Mouse (Mus musculus): ENCODE results near the gene Tle6. TPM values are rescaled to one million over a fixed set of nuclear protein-coding genes. Genes with fewer than 3 reads are reported as not detected.

Tle6 gene
- total RNA-seq, 1 experiment, result 22.0 TPM

DNA sequence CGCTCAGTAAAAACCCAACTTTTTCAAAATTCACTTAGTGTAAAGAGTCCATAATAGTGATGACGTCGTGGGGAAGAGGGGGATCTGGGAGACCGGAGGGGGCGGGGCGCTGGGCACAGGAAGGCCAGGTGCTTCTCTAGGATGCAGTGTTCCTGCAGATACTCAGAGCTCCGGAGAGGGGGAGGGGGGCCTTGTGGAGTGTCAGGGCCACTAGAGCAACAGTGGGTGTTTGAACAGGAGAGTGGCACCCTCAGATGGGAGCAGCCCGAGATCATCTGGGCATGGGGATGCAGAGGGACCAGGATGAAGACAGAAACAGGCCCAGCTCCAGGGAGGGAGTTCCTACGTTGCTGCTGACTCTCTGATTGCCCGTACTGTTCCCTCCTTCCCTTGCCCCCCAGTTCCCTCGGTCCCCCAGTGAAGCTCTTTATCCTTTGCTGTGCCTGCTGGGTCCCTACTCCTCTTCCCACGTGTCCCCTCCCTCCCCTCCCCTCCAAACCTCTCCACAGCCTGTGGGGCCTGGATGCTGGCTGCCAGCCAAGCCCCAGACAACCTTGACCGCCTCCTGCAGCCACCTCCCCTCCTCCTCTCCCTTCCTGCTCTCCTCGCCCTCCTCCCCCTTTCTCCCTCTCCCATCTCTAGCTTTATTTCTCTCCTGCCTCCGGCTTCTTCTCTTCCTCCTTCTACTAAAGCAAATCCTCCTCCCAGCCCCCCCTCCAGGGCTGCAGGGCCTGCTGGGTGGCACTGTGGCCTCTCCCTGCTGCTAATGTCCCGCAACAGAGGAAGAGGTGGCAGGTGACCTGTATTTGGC lies 32.3 kb downstream of the Tle6 start:
- H3K36me3 ChIP-seq (ENCODE audit: control insufficient read depth, insufficient read depth, low read length, poor library complexity, severe bottlenecking), result peaks cover 6% of the 10 kb centered on the region
- TF ChIP-seq ZC3H11A (IDR thresholded peaks at IDR 0.05; ENCODE audit: borderline replicate concordance, low read depth, low read length), result no peak
- no peak for TF ChIP-seq MAFK (IDR thresholded peaks at IDR 0.05; ENCODE audit: insufficient read depth, low read depth, low read length)
- TF ChIP-seq HCFC1 (IDR thresholded peaks at IDR 0.05; ENCODE audit: borderline replicate concordance, insufficient read depth, low read length), result no peak
- no peak for TF ChIP-seq CHD2 (IDR thresholded peaks at IDR 0.05; ENCODE audit: low read depth, low read length)
- no peak for TF ChIP-seq ZNF384 (IDR thresholded peaks at IDR 0.05; ENCODE audit: low read depth, low read length)
- peaks cover 3 to 32% of the 10 kb centered on the region in 2 experiments; a peak in 2 of 4 replicates for H3K4me1 ChIP-seq (ENCODE audit: control insufficient read depth in 2 of 2, insufficient read depth in 2 of 2, low read length in 2 of 2, poor library complexity in 1 of 2)

DNA sequence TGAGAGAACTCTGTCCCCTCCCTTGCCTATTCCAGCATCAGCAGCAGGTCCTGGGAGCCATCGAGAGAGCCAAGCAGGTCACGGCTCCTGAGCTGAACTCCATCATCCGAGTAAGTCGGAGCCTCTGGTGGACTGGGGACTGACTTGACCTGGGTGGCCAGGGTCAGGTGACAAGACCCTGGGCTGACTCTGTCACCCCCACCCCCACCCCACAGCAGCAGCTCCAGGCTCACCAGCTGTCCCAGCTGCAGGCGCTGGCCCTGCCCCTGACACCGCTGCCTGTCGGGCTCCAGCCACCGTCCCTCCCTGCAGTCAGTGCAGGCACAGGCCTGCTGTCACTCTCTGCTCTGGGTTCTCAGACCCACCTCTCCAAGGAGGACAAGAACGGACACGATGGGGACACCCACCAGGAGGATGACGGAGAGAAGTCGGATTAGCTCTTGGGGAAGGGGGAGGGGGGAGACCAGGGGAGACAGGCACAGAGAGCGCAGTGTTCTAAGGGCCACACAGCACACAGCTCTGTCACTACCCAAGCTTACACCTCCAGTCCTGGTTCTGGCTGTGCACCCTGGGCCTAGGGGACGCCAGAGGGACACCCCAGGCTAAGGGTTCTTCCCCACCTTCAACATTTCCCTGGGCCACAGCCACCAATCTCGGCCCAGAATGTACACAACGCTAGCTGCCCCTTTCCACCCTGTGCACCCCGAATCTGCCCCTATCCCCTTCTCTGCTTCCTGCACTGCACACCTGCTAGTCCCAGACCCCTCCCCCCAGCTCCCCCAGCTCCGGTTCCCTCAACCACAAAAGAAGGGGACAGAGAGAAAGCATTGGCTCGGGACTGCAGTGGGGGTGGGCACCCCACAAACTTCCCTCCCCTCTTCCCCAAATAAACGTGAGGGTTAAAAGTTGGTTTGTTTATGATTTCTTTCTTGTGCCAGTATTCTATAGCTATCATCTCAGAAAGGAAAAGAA lies 35.3 kb downstream of the Tle6 start:
- no peak overlapping the region for H3K27ac ChIP-seq (ENCODE audit: insufficient read depth, low read depth, low read length, poor library complexity, severe bottlenecking)
- H3K4me1 ChIP-seq (ENCODE audit: control insufficient read depth in 2 of 2, insufficient read depth in 2 of 2, low read length in 2 of 2, poor library complexity in 1 of 2), result peaks cover 8 to 38% of the 10 kb centered on the region in 2 experiments; a peak in 3 of 4 replicates
- H3K36me3 ChIP-seq (ENCODE audit: control insufficient read depth, insufficient read depth, low read length, poor library complexity, severe bottlenecking), result peaks cover 6% of the 10 kb centered on the region
- in situ Hi-C loops (cut with MboI; ENCODE audit: low sequenced_read_pairs in 2 of 2, unreplicated experiment in 2 of 2), result no loop called here
- DNase-seq (ENCODE audit: low read depth, low spot score), result no peak
- H3K9me3 ChIP-seq (ENCODE audit: control insufficient read depth, insufficient read depth, low read depth, low read length), result no peaks in the 10 kb centered on the region
- no peak for TF ChIP-seq ZC3H11A (IDR thresholded peaks at IDR 0.05; ENCODE audit: borderline replicate concordance, low read depth, low read length)
- no peak for TF ChIP-seq ZNF384 (IDR thresholded peaks at IDR 0.05; ENCODE audit: low read depth, low read length)
- no peak for TF ChIP-seq HCFC1 (IDR thresholded peaks at IDR 0.05; ENCODE audit: borderline replicate concordance, insufficient read depth, low read length)
- TF ChIP-seq CHD2 (IDR thresholded peaks at IDR 0.05; ENCODE audit: low read depth, low read length), result no peak
- no peak for TF ChIP-seq MAFK (IDR thresholded peaks at IDR 0.05; ENCODE audit: insufficient read depth, low read depth, low read length)
- peak overlapping the region; percentile 19; the same call in 1 of the 2 replicates for H3K9ac ChIP-seq (ENCODE audit: insufficient read depth, low read depth, low read length, poor library complexity, severe bottlenecking)
- no peak overlapping the region; a peak in 1 of 4 replicates for H3K4me3 ChIP-seq (ENCODE audit: insufficient read depth in 1 of 2, low read depth in 1 of 2, low read length in 2 of 2, poor library complexity in 1 of 2, severe bottlenecking in 1 of 2)

More for the DNA sequence above, 32.3 kb downstream of the Tle6 start:
- H3K4me3 ChIP-seq (ENCODE audit: insufficient read depth in 1 of 2, low read depth in 1 of 2, low read length in 2 of 2, poor library complexity in 1 of 2, severe bottlenecking in 1 of 2), result no peak overlapping the region
- no peak overlapping the region for H3K27ac ChIP-seq (ENCODE audit: insufficient read depth, low read depth, low read length, poor library complexity, severe bottlenecking)
- in situ Hi-C loops (cut with MboI; ENCODE audit: low sequenced_read_pairs in 2 of 2, unreplicated experiment in 2 of 2), result no loop called here
- no peaks in the 10 kb centered on the region for H3K9me3 ChIP-seq (ENCODE audit: control insufficient read depth, insufficient read depth, low read depth, low read length)
- DNase-seq (ENCODE audit: low read depth, low spot score), result no peak
- no peak overlapping the region for H3K9ac ChIP-seq (ENCODE audit: insufficient read depth, low read depth, low read length, poor library complexity, severe bottlenecking)

DNA sequence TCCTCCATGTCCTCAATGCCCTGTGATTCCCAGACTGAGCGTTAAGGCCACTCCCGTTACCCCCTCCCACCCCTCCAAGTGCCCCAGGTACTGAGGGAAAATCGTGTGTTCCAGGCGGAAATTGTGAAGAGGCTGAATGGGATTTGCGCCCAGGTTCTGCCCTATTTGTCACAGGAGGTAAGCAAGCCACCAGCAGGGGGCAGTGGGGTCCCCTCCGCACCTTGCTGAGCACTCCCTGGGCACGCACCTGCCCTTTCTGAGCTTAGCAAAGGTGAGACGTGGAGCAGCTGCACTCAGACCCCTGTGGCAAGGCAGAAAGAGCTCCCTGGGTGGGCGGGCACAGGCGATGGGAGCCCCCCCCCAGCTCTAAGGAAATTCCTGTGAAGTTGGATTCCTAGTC lies 36.1 kb downstream of the Tle6 start:
- no peak for TF ChIP-seq ZNF384 (IDR thresholded peaks at IDR 0.05; ENCODE audit: low read depth, low read length)
- TF ChIP-seq ZC3H11A (IDR thresholded peaks at IDR 0.05; ENCODE audit: borderline replicate concordance, low read depth, low read length), result no peak; the same call in 1 of the 2 replicates
- no peak for TF ChIP-seq MAFK (IDR thresholded peaks at IDR 0.05; ENCODE audit: insufficient read depth, low read depth, low read length)
- no peak for TF ChIP-seq HCFC1 (IDR thresholded peaks at IDR 0.05; ENCODE audit: borderline replicate concordance, insufficient read depth, low read length)
- Histone ChIP-seq H3K4me3 (ENCODE audit: insufficient read depth in 1 of 2, low read depth in 1 of 2, low read length in 2 of 2, poor library complexity in 1 of 2, severe bottlenecking in 1 of 2) (peak overlapping the region; percentile 18 to 45; a peak in 2 of 4 replicates), H3K36me3 (ENCODE audit: control insufficient read depth, insufficient read depth, low read length, poor library complexity, severe bottlenecking) (peaks cover 6% of the 10 kb centered on the region)

DNA sequence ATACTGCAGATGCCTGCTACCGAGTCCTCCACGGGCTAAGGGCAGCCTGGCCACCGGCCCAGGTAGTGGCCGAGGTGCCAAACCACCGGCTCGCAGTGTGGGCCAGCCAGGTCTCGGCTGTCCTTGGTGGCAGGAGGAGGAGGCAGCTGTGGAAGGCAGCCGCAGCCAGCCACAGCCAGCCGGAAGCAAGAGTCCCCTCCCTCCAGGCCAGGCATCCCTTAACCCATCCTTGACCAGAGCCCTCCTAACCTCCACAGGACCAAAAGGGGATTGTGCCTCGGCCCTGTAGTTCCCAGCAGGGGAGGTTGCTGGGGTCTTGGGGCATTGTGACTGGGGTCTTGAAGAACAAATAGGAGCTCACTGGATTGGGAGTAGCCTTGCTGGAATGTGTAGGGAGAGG lies 36.7 kb downstream of the Tle6 start:
- in situ Hi-C loops (cut with MboI; ENCODE audit: low sequenced_read_pairs in 2 of 2, unreplicated experiment in 2 of 2), result no loop called here
- peak overlapping the region; percentile 18 to 45 for H3K4me3 ChIP-seq (ENCODE audit: insufficient read depth in 1 of 2, low read depth in 1 of 2, low read length in 2 of 2, poor library complexity in 1 of 2, severe bottlenecking in 1 of 2)
- no peak for TF ChIP-seq HCFC1 (IDR thresholded peaks at IDR 0.05; ENCODE audit: borderline replicate concordance, insufficient read depth, low read length)
- TF ChIP-seq CHD2 (IDR thresholded peaks at IDR 0.05; ENCODE audit: low read depth, low read length), result no peak
- no peak for TF ChIP-seq ZNF384 (IDR thresholded peaks at IDR 0.05; ENCODE audit: low read depth, low read length)
- TF ChIP-seq ZC3H11A (IDR thresholded peaks at IDR 0.05; ENCODE audit: borderline replicate concordance, low read depth, low read length), result no peak
- no peaks in the 10 kb centered on the region for H3K9me3 ChIP-seq (ENCODE audit: control insufficient read depth, insufficient read depth, low read depth, low read length)
- DNase-seq (ENCODE audit: low read depth, low spot score), result peak; percentile 48
- peaks cover 8 to 40% of the 10 kb centered on the region in 2 experiments; a peak in 3 of 4 replicates for H3K4me1 ChIP-seq (ENCODE audit: control insufficient read depth in 2 of 2, insufficient read depth in 2 of 2, low read length in 2 of 2, poor library complexity in 1 of 2)
- H3K36me3 ChIP-seq (ENCODE audit: control insufficient read depth, insufficient read depth, low read length, poor library complexity, severe bottlenecking), result peaks cover 6% of the 10 kb centered on the region
- no peak overlapping the region for H3K27ac ChIP-seq (ENCODE audit: insufficient read depth, low read depth, low read length, poor library complexity, severe bottlenecking)
- H3K9ac ChIP-seq (ENCODE audit: insufficient read depth, low read depth, low read length, poor library complexity, severe bottlenecking), result peak overlapping the region; percentile 26; the same call in 1 of the 2 replicates

More for the DNA sequence above, 36.1 kb downstream of the Tle6 start:
- H3K9me3 ChIP-seq (ENCODE audit: control insufficient read depth, insufficient read depth, low read depth, low read length), result no peaks in the 10 kb centered on the region
- H3K4me1 ChIP-seq (ENCODE audit: control insufficient read depth in 2 of 2, insufficient read depth in 2 of 2, low read length in 2 of 2, poor library complexity in 1 of 2), result peaks cover 8 to 40% of the 10 kb centered on the region in 2 experiments; a peak in 3 of 4 replicates
- in situ Hi-C loops (cut with MboI; ENCODE audit: low sequenced_read_pairs in 2 of 2, unreplicated experiment in 2 of 2), result no loop called here
- peak; percentile 73 for DNase-seq (ENCODE audit: low read depth, low spot score)
- H3K9ac ChIP-seq (ENCODE audit: insufficient read depth, low read depth, low read length, poor library complexity, severe bottlenecking), result peak overlapping the region; percentile 26; the same call in 1 of the 2 replicates
- H3K27ac ChIP-seq (ENCODE audit: insufficient read depth, low read depth, low read length, poor library complexity, severe bottlenecking), result no peak overlapping the region
